Mouse (Mus musculus) cortical plate, adult 2 months (tissue): ENCODE results near the gene 1110051M20Rik.

Experiments
- CTCF ChIP-seq: fragments of 200-500 bp; IDR thresholded peaks from 2 replicates; pipeline ENCODE4 v1.5.1; 2011; ENCODE audit warnings: mild to moderate bottlenecking, control low read depth, low read length; ENCODE audit not compliant: insufficient read depth; ENCODE audit errors: extremely low read depth
- POLR2A ChIP-seq: fragments of 200-500 bp; IDR thresholded peaks from 2 replicates; pipeline ENCODE4 v1.6.1; 2011; ENCODE audit warnings: mild to moderate bottlenecking, low read length, control low read depth; ENCODE audit not compliant: insufficient read depth; ENCODE audit errors: extremely low read depth

- TF ChIP-seq POLR2A: peak; percentile 72
- TF ChIP-seq CTCF: no peak
Observed at GRCm38 (mm10) chr2:91264711-91265681, 179.5 kb downstream of the 1110051M20Rik start, which contains the start of gene Arfgap2.
